Mouse (Mus musculus) thymus, adult 2 months (tissue): ENCODE results near the gene Afg1l. TPM values are rescaled to one million over a fixed set of nuclear protein-coding genes. Genes with fewer than 3 reads are reported as not detected.

Experiments
- DNase-seq: peaks from one replicate; pipeline ENCODE4 v3.0.0; 2021
- H3K27ac ChIP-seq: fragments of 200-500 bp; 2 replicates; pipeline ENCODE4 v1.5.1; 2012; ENCODE audit warnings: low read length, control low read depth; ENCODE audit not compliant: control insufficient read depth, insufficient read depth
- H3K27me3 ChIP-seq: fragments of 200-500 bp; 2 replicates; pipeline ENCODE4 v1.6.1; 2012; ENCODE audit warnings: mild to moderate bottlenecking, low read length, moderate library complexity, mixed read lengths; ENCODE audit not compliant: control insufficient read depth, insufficient read depth
- H3K36me3 ChIP-seq: fragments of 200-500 bp; 2 replicates; pipeline ENCODE4 v1.6.1; 2012; ENCODE audit warnings: mild to moderate bottlenecking, low read length, moderate library complexity; ENCODE audit not compliant: control insufficient read depth, insufficient read depth
- H3K4me1 ChIP-seq: fragments of 200-500 bp; replicated peaks from 2 replicates; pipeline ENCODE4 v1.6.1; 2012; ENCODE audit warnings: low read length; ENCODE audit not compliant: control insufficient read depth, insufficient read depth
- H3K4me3 ChIP-seq: fragments of 200-500 bp; 2 replicates; pipeline ENCODE4 v1.5.1; 2012; ENCODE audit warnings: mild to moderate bottlenecking, low read length, control low read depth, moderate library complexity; ENCODE audit not compliant: control insufficient read depth, insufficient read depth
- CTCF ChIP-seq: fragments of 200-500 bp; IDR thresholded peaks from 2 replicates; pipeline ENCODE4 v1.5.1; 2012; ENCODE audit warnings: mild to moderate bottlenecking, control low read depth, low read length, moderate library complexity, borderline replicate concordance; ENCODE audit not compliant: control insufficient read depth, poor library complexity, insufficient read depth; ENCODE audit errors: extremely low read depth
- POLR2A ChIP-seq: fragments of 200-500 bp; IDR thresholded peaks from 2 replicates; pipeline ENCODE4 v1.6.1; 2012; ENCODE audit warnings: mild to moderate bottlenecking, low read length, control low read depth, moderate library complexity; ENCODE audit not compliant: control insufficient read depth, poor library complexity, insufficient read depth; ENCODE audit errors: extremely low read depth
- WGBS: fragments of 180-500 bp; shearing (Covaris S2); methylation state at CpG from one replicate; pipeline ENCODE4 v1.1.7; 2018; 5-methylcytosine and 5-hydroxymethylcytosine counted together
- polyA plus RNA-seq: library from polyadenylated mRNA; depleted of rRNA; stranded (reverse); fragments of >200 nt; gene quantifications from 2 replicates; pipeline ENCODE4 v1.2.3, GENCODE M21; 2012

Afg1l gene
- polyA plus RNA-seq, 1 experiment: 3.7 TPM

DNA sequence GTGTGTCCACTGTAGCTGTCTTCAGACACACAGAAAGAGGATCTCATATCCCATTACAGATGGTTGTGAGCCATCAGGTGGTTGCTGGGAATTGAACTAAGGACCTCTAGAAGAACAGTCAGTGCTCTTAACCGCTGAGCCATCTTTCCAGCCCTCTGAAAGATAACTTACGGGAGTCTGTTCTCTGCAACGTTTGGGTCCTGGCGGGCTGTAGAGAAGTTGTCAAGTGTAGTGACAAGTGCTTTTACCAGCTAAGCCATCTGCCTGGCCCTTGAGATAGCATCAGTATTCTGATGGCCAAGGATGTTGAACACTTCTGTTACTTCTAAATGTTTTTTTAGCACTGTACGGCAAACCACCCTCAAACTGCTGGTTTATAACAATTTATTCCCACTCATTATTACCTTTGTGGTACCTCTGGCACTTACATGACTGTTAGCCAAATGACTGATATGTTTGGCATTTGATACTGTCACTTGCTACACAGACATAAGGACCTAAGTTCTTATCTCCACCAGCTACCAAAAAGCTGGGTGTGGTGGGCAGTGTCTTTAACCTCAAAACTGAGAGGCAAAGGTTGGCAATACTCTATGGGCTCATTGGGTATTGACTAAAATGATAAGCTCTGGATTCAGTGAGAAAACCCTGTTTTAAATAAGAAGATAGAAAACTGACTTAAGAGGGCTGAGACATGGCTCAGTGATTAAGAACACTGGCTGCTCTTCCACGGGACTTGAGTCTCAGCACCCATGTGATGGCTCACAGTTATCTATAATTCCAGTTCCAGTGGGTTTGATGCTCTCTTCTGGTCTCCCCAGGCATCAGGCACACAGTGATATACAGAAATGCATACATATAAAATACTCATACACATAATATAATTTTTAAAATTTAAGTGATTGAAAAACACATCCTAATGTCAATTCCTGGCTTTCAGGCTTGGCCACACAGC lies 33.1 kb upstream of the Afg1l start:
- peaks cover 7% of the 10 kb centered on the region; the same call in 1 of the 2 replicates for H3K36me3 ChIP-seq
- 94% methylated on average over 6 of the region's 6 CpGs for WGBS

DNA sequence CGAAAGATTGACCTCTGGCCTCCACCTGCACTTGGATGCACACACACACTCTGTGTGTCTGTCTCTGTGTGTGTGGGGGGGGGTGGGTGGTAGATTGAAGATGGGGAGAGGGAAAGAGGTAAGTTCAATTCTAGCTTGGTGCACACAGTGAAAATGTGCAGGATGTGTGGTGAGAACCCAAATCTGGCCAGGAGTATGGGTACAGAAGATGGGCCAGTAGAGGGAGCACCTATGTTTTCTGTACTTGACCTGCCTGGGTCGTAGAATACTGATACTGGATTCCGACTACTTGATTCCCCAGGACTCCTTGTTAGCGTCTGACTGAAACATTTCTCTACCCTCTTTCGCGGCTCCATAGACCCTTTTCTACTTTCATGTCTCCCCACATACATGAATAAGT lies 31.8 kb upstream of the Afg1l start:
- no peaks in the 10 kb centered on the region; the same call in 1 of the 2 replicates for H3K4me1 ChIP-seq
- 94% methylated on average over 6 of the region's 6 CpGs for WGBS
- peaks cover 7% of the 10 kb centered on the region; the same call in 1 of the 2 replicates for H3K36me3 ChIP-seq
- TF ChIP-seq POLR2A (no peak), CTCF (no peak)
- no peak overlapping the region for H3K27ac ChIP-seq
- no peak overlapping the region for H3K4me3 ChIP-seq
- no peaks in the 10 kb centered on the region for H3K27me3 ChIP-seq
- DNase-seq: no peak

More for the DNA sequence above, 33.1 kb upstream of the Afg1l start:
- no peak for DNase-seq
- Histone ChIP-seq H3K4me3 (no peak overlapping the region), H3K27me3 (no peaks in the 10 kb centered on the region), H3K4me1 (no peaks in the 10 kb centered on the region; the same call in 1 of the 2 replicates), H3K27ac (no peak overlapping the region)
- TF ChIP-seq CTCF: no peak
- TF ChIP-seq POLR2A: no peak

- no peak for TF ChIP-seq POLR2A
- no peak for TF ChIP-seq CTCF
- no peak for DNase-seq
- Histone ChIP-seq H3K4me1 (peaks cover 5% of the 10 kb centered on the region), H3K27ac (no peak overlapping the region), H3K4me3 (no peak overlapping the region), H3K36me3 (no peaks in the 10 kb centered on the region), H3K27me3 (no peaks in the 10 kb centered on the region)
- WGBS: 79% methylated on average over 10 of the region's 10 CpGs
Observed at GRCm38 (mm10) chr10:42504096-42504710, 25.8 kb upstream of the Afg1l start.

- Histone ChIP-seq H3K27me3 (no peaks in the 10 kb centered on the region), H3K27ac (peak overlapping the region; percentile 56), H3K4me1 (peaks cover 5% of the 10 kb centered on the region), H3K36me3 (no peaks in the 10 kb centered on the region), H3K4me3 (peak overlapping the region; percentile 69)
- under 1% methylated on average over 55 of the region's 55 CpGs for whole genome bisulfite sequencing
- DNase-seq: peak; percentile 67
- TF ChIP-seq CTCF (no peak; the same call in 1 of the 2 replicates), POLR2A (no peak)
Observed at GRCm38 (mm10) chr10:42502349-42503111, 24.2 kb upstream of the Afg1l start.

- Histone ChIP-seq H3K4me3 (peak within 1 kb of the TSS; percentile 69), H3K36me3 (no peaks in the 10 kb centered on the region), H3K27me3 (no peaks in the 10 kb centered on the region), H3K27ac (peak within 1 kb of the TSS; percentile 78), H3K4me1 (peaks cover 5% of the 10 kb centered on the region)
- TF ChIP-seq CTCF: no peak; the same call in 1 of the 2 replicates
- TF ChIP-seq POLR2A: peak; percentile 92
- peak; percentile 95 for DNase-seq
- under 1% methylated on average over 68 of the region's 68 CpGs for WGBS
Observed at GRCm38 (mm10) chr10:42501775-42502348, 23.5 kb upstream of the Afg1l start, which contains the start of gene Snx3. TSS of gene Snx3 (plus strand) at chr10:42502030.

DNA sequence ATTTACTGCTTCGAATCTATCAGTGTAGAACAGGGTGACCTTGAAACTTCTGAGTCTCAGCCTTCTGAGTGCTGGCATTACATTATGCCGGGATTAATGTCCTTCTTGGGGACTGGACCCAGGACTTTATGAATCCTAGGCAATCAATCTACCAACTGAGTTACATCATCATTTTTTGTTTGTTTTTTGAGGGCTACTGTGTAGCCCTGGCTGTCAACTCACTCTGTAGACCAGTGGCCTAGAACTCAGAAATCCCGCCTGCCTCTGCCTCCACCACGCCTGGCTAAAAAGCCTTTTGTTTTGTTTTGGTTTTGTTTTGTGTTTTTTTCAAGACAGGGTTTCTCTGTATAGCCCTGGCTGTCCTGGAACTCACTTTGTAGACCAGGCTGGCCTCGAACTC lies 22.8 kb upstream of the Afg1l start:
- no peaks in the 10 kb centered on the region for H3K27me3 ChIP-seq
- 86% methylated on average over 5 of the region's 5 CpGs for WGBS
- H3K36me3 ChIP-seq: no peaks in the 10 kb centered on the region
- H3K4me1 ChIP-seq: peaks cover 5% of the 10 kb centered on the region
- TF ChIP-seq POLR2A: no peak
- H3K27ac ChIP-seq: peak overlapping the region; percentile 78
- no peak overlapping the region for H3K4me3 ChIP-seq
- no peak for DNase-seq
